Comparison of ENCODE assay signal across 9 mouse cellular contexts in genomic region chr9:45048511-45048910, GRCm38 (mm10). TPM values are rescaled to one million over a fixed set of nuclear protein-coding genes. Genes with fewer than 3 reads are reported as not detected.
DNase-seq lines count a peak whose midpoint lies in the region; ATAC-seq and TF ChIP-seq lines count a peak whose summit lies in the region.
"Had no signal": no experiment of that assay in that cellular context is flagged by ENCODE, and none has a peak within 500 bp of the region (broad histone marks: within the 10 kb centered on the region; RNA-seq: fewer than 3 reads in every experiment).

No protein-coding gene starts in this region.

- no peaks in the 10 kb centered on the region for H3K36me3 ChIP-seq in midbrain, embryonic 14.5 days (ENCODE audit: control insufficient read depth, insufficient read depth, low read length)
- H3K36me3 ChIP-seq in midbrain, embryonic 10.5 days = no peaks in the 10 kb centered on the region

- H3K9me3 ChIP-seq in midbrain, embryonic 14.5 days (ENCODE audit: control insufficient read depth, low read length) = no peaks in the 10 kb centered on the region
- H3K9me3 ChIP-seq in midbrain, embryonic 10.5 days (replicated peaks) = no peaks in the 10 kb centered on the region

- intact Hi-C loops in gastrocnemius, adult 2 months (cut with DNase I) = no loop called here

- DNase-seq in gastrocnemius, adult 2 months = no peak
- no peak for DNase-seq in gastrocnemius, postnatal 4 days (ENCODE audit: low spot score in 2 of 2)
- peak; percentile 75 for DNase-seq in midbrain, embryonic 14.5 days
- DNase-seq in midbrain, embryonic 10.5 days (ENCODE audit: low spot score) = no peak
- DNase-seq in R1 (ENCODE audit: low read depth, low spot score) = peak; percentile 63
- DNase-seq in urinary bladder, postnatal 25 days (ENCODE audit: low spot score) = no peak
- no peak for DNase-seq in gastrocnemius, postnatal 25 days

- no peaks in the 10 kb centered on the region for H3K4me1 ChIP-seq in midbrain, embryonic 14.5 days (ENCODE audit: control insufficient read depth, insufficient read depth, low read length)
- no peaks in the 10 kb centered on the region for H3K4me1 ChIP-seq in midbrain, embryonic 10.5 days

- H3K27me3 ChIP-seq in midbrain, embryonic 14.5 days (ENCODE audit: control insufficient read depth, insufficient read depth, low read length) = peaks cover 16% of the 10 kb centered on the region
- peaks cover 34% of the 10 kb centered on the region for H3K27me3 ChIP-seq in midbrain, embryonic 10.5 days (ENCODE audit: low read depth, poor library complexity, severe bottlenecking)

- no peak overlapping the region for H3K9ac ChIP-seq in midbrain, embryonic 14.5 days (replicated peaks; ENCODE audit: low read length)

- TF ChIP-seq CTCF in gastrocnemius, adult 2 months (IDR thresholded peaks at IDR 0.05) = peak; percentile 84

- H3K4me3 ChIP-seq in gastrocnemius, adult 2 months = no peak overlapping the region
- H3K4me3 ChIP-seq in midbrain, embryonic 14.5 days (replicated peaks; ENCODE audit: low read depth, low read length) = no peak overlapping the region
- H3K4me3 ChIP-seq in midbrain, embryonic 10.5 days = no peak overlapping the region

- H3K27ac ChIP-seq in gastrocnemius, adult 2 months = no peak overlapping the region
- no peak overlapping the region for H3K27ac ChIP-seq in midbrain, embryonic 14.5 days (replicated peaks; ENCODE audit: low read depth, low read length)
- H3K27ac ChIP-seq in midbrain, embryonic 10.5 days (replicated peaks) = no peak overlapping the region

- ATAC-seq in midbrain, embryonic 14.5 days (ENCODE audit: low FRiP score, low TSS enrichment) = no peak
- peak; percentile 70 for ATAC-seq in inflammation-experienced regulatory T-cells, adult 6 months

- WGBS in midbrain, embryonic 14.5 days = 32% methylated on average over 4 of the region's 4 CpGs
- 36% methylated on average over 4 of the region's 4 CpGs for WGBS in midbrain, embryonic 10.5 days

- no peak overlapping the region for H3K4me2 ChIP-seq in midbrain, embryonic 14.5 days (ENCODE audit: low read length)

RNA-seq across cellular contexts. Expression of gene Mpzl3, which starts 6.5 kb away (rescaled TPM):
- total RNA-seq in gastrocnemius, adult 2 months (2021) = 1 to 10 TPM; 1.7 to 2.0 TPM
- total RNA-seq in gastrocnemius, postnatal 4 days (2021) = 1 to 10 TPM in 1 of 2 experiments, under 1 TPM in 1; 0.93 to 1.3 TPM
- 0.80 and 1.0 TPM in 2 replicates for polyA plus RNA-seq in midbrain, embryonic 14.5 days (2014; fragmentation: Nextera tagmentation; extraction: Ambion mirVana)
- polyA plus RNA-seq in midbrain, embryonic 10.5 days (2016; fragmentation: Nextera tagmentation; extraction: Ambion mirVana) = 2.4 and 3.5 TPM in 2 replicates
- polyA plus RNA-seq in inflammation-experienced regulatory T-cells, adult 6 months (2017; shearing (Covaris generic)) = 10 to 100 TPM in 2 of 3 experiments, 1 to 10 TPM in 1; 9.1 to 12.0 (median 10.2) TPM
- total RNA-seq in gastrocnemius, postnatal 25 days (2021) = 1 to 10 TPM; 1.2 to 1.5 TPM

RNA-seq across cellular contexts. Expression of gene Mpzl2, which starts 8.9 kb away (rescaled TPM):
- total RNA-seq in gastrocnemius, adult 2 months (2021) = under 1 TPM; 0.31 TPM
- under 1 TPM in 1 of 2 experiments, not detected in 1; 0.31 TPM for total RNA-seq in gastrocnemius, postnatal 4 days (2021)
- polyA plus RNA-seq in midbrain, embryonic 14.5 days (2014; fragmentation: Nextera tagmentation; extraction: Ambion mirVana) = 0.20 TPM in 1 of 2 replicates, not detected in the other
- 0.87 and 1.0 TPM in 2 replicates for polyA plus RNA-seq in midbrain, embryonic 10.5 days (2016; fragmentation: Nextera tagmentation; extraction: Ambion mirVana)
- polyA plus RNA-seq in inflammation-experienced regulatory T-cells, adult 6 months (2017; shearing (Covaris generic)) = not detected
- under 1 TPM; 0.19 to 0.41 TPM for total RNA-seq in gastrocnemius, postnatal 25 days (2021)
- polyA plus RNA-seq: neural tube, embryonic 14.5 days had no signal

RNA-seq across cellular contexts. Expression of gene Jaml, which starts 30.5 kb away (rescaled TPM):
- under 1 TPM; 0.64 to 0.66 TPM for total RNA-seq in gastrocnemius, adult 2 months (2021)
- under 1 TPM; 0.54 to 0.57 TPM for total RNA-seq in gastrocnemius, postnatal 4 days (2021)
- polyA plus RNA-seq in midbrain, embryonic 14.5 days (2014; fragmentation: Nextera tagmentation; extraction: Ambion mirVana) = 0.12 and 0.24 TPM in 2 replicates
- 0.10 and 0.14 TPM in 2 replicates for polyA plus RNA-seq in midbrain, embryonic 10.5 days (2016; fragmentation: Nextera tagmentation; extraction: Ambion mirVana)
- 10 to 100 TPM in 1 of 3 experiments, 1 to 10 TPM in 2; 2.6 to 11.2 (median 6.3) TPM for polyA plus RNA-seq in inflammation-experienced regulatory T-cells, adult 6 months (2017; shearing (Covaris generic))
- under 1 TPM; 0.28 to 0.86 TPM for total RNA-seq in gastrocnemius, postnatal 25 days (2021)
- polyA plus RNA-seq: neural tube, embryonic 14.5 days had no signal

RNA-seq across cellular contexts. Expression of gene Cd3e, which starts 39.1 kb away (rescaled TPM):
- not detected for total RNA-seq in gastrocnemius, adult 2 months (2021)
- 1 to 10 TPM in 1 of 2 experiments, under 1 TPM in 1; 0.39 to 1.1 TPM for total RNA-seq in gastrocnemius, postnatal 4 days (2021)
- not detected in 2 replicates for polyA plus RNA-seq in midbrain, embryonic 14.5 days (2014; fragmentation: Nextera tagmentation; extraction: Ambion mirVana)
- polyA plus RNA-seq in midbrain, embryonic 10.5 days (2016; fragmentation: Nextera tagmentation; extraction: Ambion mirVana) = not detected in 2 replicates
- polyA plus RNA-seq in inflammation-experienced regulatory T-cells, adult 6 months (2017; shearing (Covaris generic)) = 1,000 to 10,000 TPM in 2 of 3 experiments, 100 to 1,000 TPM in 1; 995 to 1,814 (median 1,394) TPM
- under 1 TPM in 1 of 2 experiments, not detected in 1; 0.43 TPM for total RNA-seq in gastrocnemius, postnatal 25 days (2021)

Comparison
In these comparisons a context has a peak if more than half of its experiments do, and no peak if none do; other contexts are left out.
1. DNase-seq: peak in midbrain, embryonic 14.5 days (single experiment) and R1 (single experiment); none in gastrocnemius, adult 2 months (single experiment), gastrocnemius, postnatal 4 days (0 of 2), midbrain, embryonic 10.5 days (single experiment), urinary bladder, postnatal 25 days (single experiment) and gastrocnemius, postnatal 25 days (single experiment).